Mouse (Mus musculus): ENCODE data around the gene Kdm2a.

The Kdm2a gene

GRCm38 (mm10) chr19:4397798-4398629 is at the start of gene Kdm2a:
TSS of gene Kdm2a (minus strand) at chr19:4398285.
- no peak for DNase-seq (ENCODE audit: extremely low read depth, low read depth)

GRCm38 (mm10) chr19:4447445-4447844 is 49.4 kb upstream of the Kdm2a start:
- DNase-seq (ENCODE audit: extremely low read depth, low read depth): no peak

- DNase-seq (ENCODE audit: extremely low read depth, low read depth): no peak
Observed at GRCm38 (mm10) chr19:4446661-4447420, 48.8 kb upstream of the Kdm2a start.

GRCm38 (mm10) chr19:4442408-4442807 is 44.3 kb upstream of the Kdm2a start:
- peak; percentile 24 for DNase-seq (ENCODE audit: extremely low read depth, low read depth)

GRCm38 (mm10) chr19:4441621-4442161 is 43.6 kb upstream of the Kdm2a start:
- DNase-seq (ENCODE audit: extremely low read depth, low read depth): no peak

DNA sequence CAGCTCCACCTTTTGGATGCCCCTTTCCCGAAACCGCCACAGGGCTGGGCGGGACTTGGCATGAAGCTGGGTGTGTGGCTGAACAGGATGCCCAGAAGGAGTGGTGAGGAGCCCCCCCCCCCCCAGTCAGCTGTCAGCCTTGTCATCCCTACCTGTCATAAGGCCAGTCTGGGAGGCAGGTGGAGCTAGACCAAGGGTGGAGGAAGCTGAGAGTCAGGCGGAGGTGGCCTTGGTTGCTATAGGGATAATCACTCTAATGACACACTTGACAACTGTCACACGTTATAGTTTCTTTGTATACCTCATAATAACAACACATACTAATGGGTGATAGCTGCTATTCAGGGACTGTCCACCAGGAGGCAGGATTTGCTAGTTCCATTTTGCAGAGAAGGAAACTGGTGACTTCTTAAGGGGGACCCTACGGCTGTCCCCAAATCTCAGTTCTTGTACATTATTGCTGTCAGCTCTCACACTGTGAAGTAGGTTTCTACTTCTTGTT is 43.1 kb upstream of the Kdm2a start:
- DNase-seq (ENCODE audit: extremely low read depth, low read depth): peak; percentile 78

GRCm38 (mm10) chr19:4440222-4440621 is 42.1 kb upstream of the Kdm2a start:
- no peak for DNase-seq (ENCODE audit: extremely low read depth, low read depth)

GRCm38 (mm10) chr19:4439161-4439801 is 41.2 kb upstream of the Kdm2a start, which contains the start of gene Rhod:
TSS of gene Rhod (minus strand) at chr19:4439432.
- DNase-seq (ENCODE audit: extremely low read depth, low read depth): no peak

DNA sequence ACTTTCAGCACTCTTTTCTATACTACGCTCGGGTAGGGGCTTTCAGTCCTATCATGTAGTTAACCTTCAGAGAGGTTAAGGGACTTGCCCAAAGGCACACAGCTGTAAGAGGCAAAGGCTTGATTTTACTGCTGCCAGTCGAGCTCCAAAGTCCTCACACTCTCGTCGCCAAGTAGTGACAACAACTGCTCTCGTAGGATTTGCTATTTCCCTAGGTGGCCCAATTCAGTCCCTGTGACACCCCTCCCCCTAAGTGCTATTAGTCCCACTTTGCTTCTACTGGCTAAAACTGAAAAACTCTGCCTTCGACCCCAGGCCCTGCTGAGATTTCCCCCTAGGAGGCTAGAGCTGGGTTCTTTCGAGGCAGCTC is 40.7 kb upstream of the Kdm2a start:
- DNase-seq (ENCODE audit: extremely low read depth, low read depth): no peak

DNA sequence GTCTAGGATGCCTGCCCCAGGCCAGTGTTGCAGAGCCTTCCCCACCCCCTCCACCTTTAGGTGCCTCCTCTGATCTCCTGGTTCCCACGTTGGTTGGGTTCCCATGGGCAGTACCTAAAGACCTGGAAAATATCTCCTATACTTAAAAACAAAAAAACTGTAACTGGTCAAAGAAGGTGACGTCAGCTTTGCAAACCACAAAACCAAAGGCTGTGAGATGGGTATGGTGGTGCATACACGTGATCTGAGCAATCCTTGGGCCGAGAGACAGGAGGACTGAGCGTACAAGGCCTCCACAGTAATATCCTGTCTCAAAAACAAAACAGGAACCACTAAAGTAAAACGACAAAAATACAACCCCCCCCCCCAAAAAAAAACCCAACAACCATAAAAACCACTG is 39.8 kb upstream of the Kdm2a start:
- no peak for DNase-seq (ENCODE audit: extremely low read depth, low read depth)

GRCm38 (mm10) chr19:4436254-4436653 is 38.2 kb upstream of the Kdm2a start:
- DNase-seq (ENCODE audit: extremely low read depth, low read depth): no peak

- DNase-seq (ENCODE audit: extremely low read depth, low read depth): no peak
Observed at GRCm38 (mm10) chr19:4434999-4435398, 36.9 kb upstream of the Kdm2a start.

- no peak for DNase-seq (ENCODE audit: extremely low read depth, low read depth)
Observed at GRCm38 (mm10) chr19:4433756-4434155, 35.7 kb upstream of the Kdm2a start.

DNA sequence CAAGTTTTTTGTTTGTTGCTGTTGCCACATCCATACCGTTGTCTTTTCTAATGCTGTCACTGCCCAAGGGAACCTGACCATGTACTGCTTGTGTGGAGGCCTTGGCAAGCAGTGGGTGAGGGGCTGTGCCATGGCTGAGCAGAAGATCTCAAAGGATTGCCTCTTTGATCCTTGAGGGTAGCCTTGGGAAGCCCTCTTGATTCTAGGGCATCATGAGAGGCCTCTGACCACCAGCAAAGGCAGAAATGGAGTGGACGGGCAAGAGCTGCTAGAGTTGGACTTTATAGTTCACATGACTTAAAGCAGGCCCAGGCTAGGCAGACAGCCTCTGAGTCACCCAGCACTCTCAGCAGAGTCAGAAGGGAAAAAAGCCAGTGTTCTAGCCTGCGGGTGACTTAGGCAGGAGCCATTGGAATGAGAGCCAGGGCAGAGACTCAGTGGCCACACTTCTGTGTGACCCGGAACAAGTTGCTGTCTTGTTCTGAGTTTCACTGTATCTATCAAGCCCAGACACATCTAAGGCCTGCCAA is 32.1 kb upstream of the Kdm2a start:
- no peak for DNase-seq (ENCODE audit: extremely low read depth, low read depth)

GRCm38 (mm10) chr19:4425610-4426366 is 27.7 kb upstream of the Kdm2a start:
- DNase-seq (ENCODE audit: extremely low read depth, low read depth): peak; percentile 72

DNA sequence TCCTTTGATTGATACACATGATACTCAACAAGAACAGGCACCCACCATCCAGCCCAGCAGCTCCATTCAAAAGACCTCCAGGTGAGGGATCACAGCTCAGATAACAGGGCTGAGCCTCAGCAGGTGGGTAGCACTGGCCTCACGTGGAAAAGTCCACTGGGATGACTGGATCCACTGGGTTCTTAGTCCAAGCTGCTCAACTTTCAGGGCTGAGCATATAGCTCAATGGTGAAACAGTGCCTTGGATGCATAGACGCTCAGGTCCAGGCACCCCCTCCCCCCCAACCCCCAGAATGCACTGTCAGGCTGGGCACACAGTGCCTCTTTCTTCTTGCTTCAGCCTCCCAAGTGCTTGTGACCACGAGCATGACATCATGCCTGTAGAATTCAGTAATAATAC is 24.9 kb upstream of the Kdm2a start:
- no peak for DNase-seq (ENCODE audit: extremely low read depth, low read depth)

DNA sequence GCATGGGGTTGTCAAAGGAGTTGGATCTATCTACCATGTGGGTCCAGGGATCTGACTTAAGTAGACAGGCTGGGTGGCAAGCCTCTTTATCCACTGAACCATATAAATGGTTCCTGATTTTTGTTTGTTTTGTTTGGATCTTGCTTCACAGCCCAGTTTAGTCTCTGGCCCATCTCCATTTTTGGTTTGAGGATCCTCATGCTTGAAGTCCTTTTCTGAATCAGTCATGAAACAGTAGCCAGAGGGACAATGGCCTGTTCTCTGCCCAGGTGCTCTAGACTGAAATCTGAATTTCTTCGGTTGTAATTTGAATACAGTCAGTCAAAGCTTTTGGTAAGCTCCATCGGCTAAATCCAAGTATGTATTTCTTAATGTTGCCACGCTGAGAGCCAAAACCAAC is 24.5 kb upstream of the Kdm2a start:
- no peak for DNase-seq (ENCODE audit: extremely low read depth, low read depth)

- DNase-seq (ENCODE audit: extremely low read depth, low read depth): no peak
Observed at GRCm38 (mm10) chr19:4420153-4420910, 22.2 kb upstream of the Kdm2a start.

- no peak for DNase-seq (ENCODE audit: extremely low read depth, low read depth)
Observed at GRCm38 (mm10) chr19:4419711-4420110, 21.6 kb upstream of the Kdm2a start.

- no peak for DNase-seq (ENCODE audit: extremely low read depth, low read depth)
Observed at GRCm38 (mm10) chr19:4417713-4418112, 19.6 kb upstream of the Kdm2a start.

Measured in MEL-GATA-1-ER (cell line).